In the genomic region with DNA sequence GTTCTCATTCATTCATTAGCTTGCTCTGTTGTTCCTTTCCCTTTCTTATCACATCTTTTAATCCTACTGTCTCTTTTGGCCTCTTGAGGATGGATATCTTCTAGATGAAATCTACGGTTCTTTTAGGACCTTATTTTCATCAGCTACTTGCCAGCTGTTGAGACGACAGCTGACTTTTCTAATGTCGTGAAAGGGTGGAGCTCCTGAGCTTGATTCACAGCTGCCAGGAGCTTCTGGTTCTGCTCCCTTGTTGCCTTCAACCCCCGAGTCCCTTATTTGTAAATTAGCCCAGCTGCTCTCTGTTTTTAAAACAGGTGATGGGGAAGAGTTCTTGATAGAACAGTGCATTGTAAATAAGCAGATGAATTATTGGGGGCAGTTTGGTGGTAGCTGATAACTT, we compare ENCODE assay signal across 24 mouse cellular contexts. TPM values are rescaled to one million over a fixed set of nuclear protein-coding genes. Genes with fewer than 3 reads are reported as not detected.
"Had no signal": no experiment of that assay in that cellular context is flagged by ENCODE, and none has a peak within 500 bp of the region (broad histone marks: within the 10 kb centered on the region; RNA-seq: fewer than 3 reads in every experiment).

No protein-coding gene starts in this region.

- H3K4me3 ChIP-seq: heart, embryonic 10.5 days; hindbrain, embryonic 13.5 days; hindbrain, embryonic 15.5 days; kidney, embryonic 15.5 days; limb, embryonic 13.5 days; limb, embryonic 15.5 days; liver, embryonic 12.5 days had no signal

- H3K9me3 ChIP-seq: heart, embryonic 10.5 days; hindbrain, embryonic 13.5 days; hindbrain, embryonic 15.5 days; kidney, embryonic 15.5 days; limb, embryonic 13.5 days; limb, embryonic 15.5 days; liver, embryonic 12.5 days had no signal

- ATAC-seq: forebrain, postnatal 0 days; hindbrain, postnatal 0 days; intestine, embryonic 16.5 days; liver, embryonic 12.5 days had no signal

- H3K4me1 ChIP-seq: limb, embryonic 15.5 days; liver, embryonic 12.5 days had no signal

- H3K4me2 ChIP-seq: hindbrain, embryonic 13.5 days; hindbrain, embryonic 15.5 days; kidney, embryonic 15.5 days; limb, embryonic 13.5 days; limb, embryonic 15.5 days; liver, embryonic 12.5 days had no signal

- H3K27me3 ChIP-seq: hindbrain, embryonic 13.5 days; hindbrain, embryonic 15.5 days; kidney, embryonic 15.5 days; limb, embryonic 13.5 days; limb, embryonic 15.5 days; liver, embryonic 12.5 days had no signal

- DNase-seq: forebrain, postnatal 0 days; gastrocnemius, postnatal 14 days; gastrocnemius, postnatal 36 days; heart, adult 18-20 months; kidney, adult 11 months; kidney, adult 2 months; kidney, adult 9 months; kidney, postnatal 14 days; kidney, postnatal 36 days; layer of hippocampus, adult 9-11 months; layer of hippocampus, postnatal 36 days; left cerebral cortex, postnatal 4 days had no signal

- H3K36me3 ChIP-seq: heart, embryonic 10.5 days; hindbrain, embryonic 13.5 days; hindbrain, embryonic 15.5 days; kidney, embryonic 15.5 days; limb, embryonic 15.5 days; liver, embryonic 12.5 days had no signal

- H3K27ac ChIP-seq: heart, embryonic 10.5 days; hindbrain, embryonic 13.5 days; hindbrain, embryonic 15.5 days; hindbrain, postnatal 0 days; kidney, embryonic 15.5 days; kidney, postnatal 0 days; limb, embryonic 13.5 days; limb, embryonic 15.5 days; liver, embryonic 12.5 days; liver, embryonic 14.5 days had no signal

- H3K9ac ChIP-seq: forebrain, postnatal 0 days; hindbrain, embryonic 13.5 days; hindbrain, embryonic 15.5 days; kidney, embryonic 15.5 days; limb, embryonic 13.5 days; limb, embryonic 15.5 days; liver, embryonic 12.5 days; liver, embryonic 14.5 days had no signal

RNA-seq across cellular contexts. Expression of gene Adgrl3, which starts 48.9 kb away (rescaled TPM):
- total RNA-seq: hematopoietic stem cell, adult 5-6 weeks had no signal
